Mouse (Mus musculus) cerebellum, adult 2 months (tissue): ENCODE measurements around the gene Sdhd. TPM values are rescaled to one million over a fixed set of nuclear protein-coding genes. Genes with fewer than 3 reads are reported as not detected.
"Not testable (repeated sequence)": the region's sequence is repeated elsewhere in the genome, so short reads cannot be mapped to it uniquely, and the experiment has no call there.

Source experiments
- DNase-seq, 2 experiments: peaks; one replicate each; pipeline ENCODE4 v3.0.0; 2021
- H3K27ac ChIP-seq: fragments of 200-500 bp; 2 replicates; pipeline ENCODE4 v1.5.1; 2012; ENCODE audit warnings: low read length, control low read depth, inconsistent platforms; ENCODE audit not compliant: insufficient read depth
- H3K27me3 ChIP-seq: fragments of 200-500 bp; 2 replicates; pipeline ENCODE4 v1.6.1; 2012; ENCODE audit warnings: inconsistent platforms, mild to moderate bottlenecking, low read length, moderate library complexity; ENCODE audit not compliant: control insufficient read depth, insufficient read depth
- H3K4me1 ChIP-seq: fragments of 200-500 bp; 2 replicates; pipeline ENCODE4 v1.6.1; 2011; ENCODE audit warnings: low read length; ENCODE audit not compliant: control insufficient read depth, insufficient read depth
- H3K4me3 ChIP-seq: fragments of 200-500 bp; replicated peaks from 2 replicates; pipeline ENCODE3; 2011; ENCODE audit warnings: mild to moderate bottlenecking, low read depth, low read length, control low read depth; ENCODE audit not compliant: insufficient read depth
- CTCF ChIP-seq: fragments of 200-500 bp; IDR thresholded peaks from 2 replicates; pipeline ENCODE4 v1.5.1; 2011; ENCODE audit warnings: low read depth, mild to moderate bottlenecking, control low read depth, low read length, moderate library complexity, borderline replicate concordance; ENCODE audit not compliant: insufficient read depth
- POLR2A ChIP-seq: fragments of 200-500 bp; IDR thresholded peaks from 2 replicates; pipeline ENCODE4 v1.6.1; 2011; ENCODE audit warnings: low read length, control low read depth, borderline replicate concordance; ENCODE audit not compliant: insufficient read depth
- WGBS: fragments of 180-500 bp; shearing (Covaris S2); methylation state at CpG from one replicate; pipeline ENCODE4 v1.1.7; 2018; 5-methylcytosine and 5-hydroxymethylcytosine counted together
- polyA plus RNA-seq: library from polyadenylated mRNA; depleted of rRNA; stranded (reverse); fragments of >200 nt; gene quantifications from 2 replicates; pipeline ENCODE4 v1.2.3, GENCODE M21; 2012; rRNA removed

Gene Sdhd
- polyA plus RNA-seq, result 193 and 205 TPM in 2 replicates

- Histone ChIP-seq H3K27me3 (no peaks in the 10 kb centered on the region), H3K27ac (peak within 1 kb of the TSS; percentile 79), H3K4me1 (peaks cover 4% of the 10 kb centered on the region; the same call in 1 of the 2 replicates), H3K4me3 (peak within 1 kb of the TSS; percentile 95)
- peak; percentile 95 for TF ChIP-seq POLR2A
- no peak for TF ChIP-seq CTCF
- WGBS, result under 1% methylated on average over 48 of the region's 48 CpGs
- peak; percentile 95 for DNase-seq
These were observed at the start of gene Sdhd, which contains the start of gene Timm8b for GRCm38 (mm10) chr9:50603189-50603997. Gene Sdhd (minus strand): TSS chr9:50603812. Gene Timm8b (plus strand): TSS chr9:50603910.

DNA sequence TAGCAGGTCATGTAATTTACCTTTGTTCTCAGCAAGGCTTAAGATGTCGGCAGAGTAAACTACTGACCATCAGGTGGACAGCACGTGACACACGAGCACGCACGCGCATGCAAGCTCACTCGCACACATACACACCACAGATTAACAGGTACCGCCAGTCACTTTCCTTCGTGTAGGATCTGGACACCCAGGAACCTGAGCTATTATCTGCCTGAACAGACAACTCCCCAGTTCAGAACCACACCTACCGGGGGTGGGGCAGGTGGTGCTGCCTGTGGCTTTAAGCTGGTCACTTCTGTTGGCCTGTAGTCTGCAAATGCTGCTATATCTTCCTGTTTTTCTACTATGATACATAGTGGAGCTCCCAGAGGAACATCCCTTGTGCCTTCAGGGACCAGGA lies 46.9 kb upstream of the Sdhd start:
- TF ChIP-seq CTCF, result no peak
- TF ChIP-seq POLR2A, result no peak
- Histone ChIP-seq H3K4me1 (no peaks in the 10 kb centered on the region), H3K27me3 (no peaks in the 10 kb centered on the region), H3K4me3 (no peak overlapping the region), H3K27ac (no peak overlapping the region)
- no peak for DNase-seq
- 96% methylated on average over 10 of the region's 10 CpGs for WGBS

- Histone ChIP-seq H3K4me1 (no peaks in the 10 kb centered on the region), H3K4me3 (no peak overlapping the region), H3K27ac (no peak overlapping the region), H3K27me3 (no peaks in the 10 kb centered on the region)
- DNase-seq, result no peak
- TF ChIP-seq POLR2A (no peak), CTCF (no peak)
- WGBS, result 68% methylated on average over 10 of the region's 10 CpGs
These were observed 43.3 kb upstream of the Sdhd start for GRCm38 (mm10) chr9:50646826-50647370.

- DNase-seq, result no peak
These were observed 30.7 kb upstream of the Sdhd start for GRCm38 (mm10) chr9:50634270-50634669.

GRCm38 (mm10) chr9:50633059-50633458 lies 29.4 kb upstream of the Sdhd start:
- WGBS, result 61% methylated on average over 2 of the region's 2 CpGs
- Histone ChIP-seq H3K27me3 (no peaks in the 10 kb centered on the region), H3K4me1 (no peaks in the 10 kb centered on the region), H3K4me3 (no peak overlapping the region), H3K27ac (no peak overlapping the region)
- no peak for TF ChIP-seq CTCF
- no peak for TF ChIP-seq POLR2A
- DNase-seq, result no peak

More at GRCm38 (mm10) chr9:50634270-50634669, 30.7 kb upstream of the Sdhd start:
- Histone ChIP-seq H3K4me3 (no peak overlapping the region), H3K27ac (no peak overlapping the region), H3K27me3 (no peaks in the 10 kb centered on the region), H3K4me1 (no peaks in the 10 kb centered on the region)
- TF ChIP-seq POLR2A (no peak), CTCF (no peak)
- whole genome bisulfite sequencing, result 90% methylated on average over 11 of the region's 11 CpGs

DNA sequence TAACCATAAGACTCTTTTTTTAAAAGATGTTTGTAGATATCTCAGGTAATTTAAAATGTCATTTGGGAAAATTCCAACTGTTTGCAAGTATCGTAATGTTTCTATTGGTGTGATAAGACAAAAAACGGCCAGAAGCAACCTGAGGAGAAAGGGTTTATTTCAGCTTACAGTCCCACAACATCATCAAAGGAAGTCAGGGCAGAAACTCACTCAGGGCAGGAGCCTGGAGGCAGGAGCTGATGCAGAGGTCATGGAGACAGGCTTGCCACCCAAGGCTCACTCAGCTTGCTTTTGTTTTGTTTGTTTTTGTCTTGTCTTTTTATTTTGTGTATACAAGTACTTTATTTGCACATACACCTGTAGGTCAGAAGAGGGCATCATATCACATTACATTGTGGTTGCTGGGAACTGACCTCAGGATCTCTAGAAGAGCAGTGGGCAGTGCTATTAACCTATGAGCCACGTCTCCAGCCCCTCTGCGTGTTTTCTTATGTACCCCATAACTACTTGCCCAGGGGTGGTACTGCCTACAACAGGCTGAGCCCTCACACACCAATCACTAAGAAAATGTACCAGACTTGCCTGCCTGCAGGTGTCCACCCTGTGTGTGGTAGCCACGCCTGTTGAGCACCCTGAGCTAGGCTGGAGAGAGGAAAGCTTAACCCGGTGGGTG lies 28.5 kb upstream of the Sdhd start:
- Histone ChIP-seq H3K27ac (no peak overlapping the region), H3K27me3 (no peaks in the 10 kb centered on the region), H3K4me1 (no peaks in the 10 kb centered on the region), H3K4me3 (no peak overlapping the region)
- no peak for DNase-seq
- 88% methylated on average over 6 of the region's 6 CpGs for WGBS
- TF ChIP-seq POLR2A (no peak), CTCF (no peak)

DNA sequence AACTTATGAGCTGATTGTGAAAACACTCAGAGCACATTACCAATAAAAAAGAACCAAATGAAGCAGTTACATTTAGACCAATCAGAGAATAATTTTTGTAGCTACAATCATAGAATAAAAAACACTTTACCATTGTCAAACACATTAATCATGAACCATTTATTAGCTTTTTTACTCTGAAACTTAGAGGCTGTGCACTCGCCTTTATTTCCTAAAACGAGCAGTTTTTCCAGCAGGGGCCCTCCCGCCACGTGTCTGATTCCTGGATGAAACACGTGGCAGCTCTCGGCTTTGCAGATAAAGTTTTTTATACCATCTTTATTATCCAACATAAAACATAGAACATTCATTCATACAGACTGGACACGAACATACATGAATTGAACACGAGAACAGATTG lies 27.3 kb upstream of the Sdhd start:
- 91% methylated on average over 6 of the region's 8 CpGs for WGBS
- not testable (repeated sequence) for H3K4me3 ChIP-seq, H3K4me1 ChIP-seq, H3K27ac ChIP-seq, DNase-seq, H3K27me3 ChIP-seq
